Mouse (Mus musculus): Measurements from ENCODE around the gene Idh2. TPM values are rescaled to one million over a fixed set of nuclear protein-coding genes. Genes with fewer than 3 reads are reported as not detected.

Idh2 gene
- polyA plus RNA-seq, 1 experiment from 2014 or later: 498 TPM

GRCm38 (mm10) chr7:80095598-80096309, 19.4 kb downstream of the Idh2 start:
- no peak overlapping the region for H3K4me3 ChIP-seq
- H3K9me3 ChIP-seq: no peaks in the 10 kb centered on the region
- no peak for ATAC-seq (ENCODE audit: insufficient number of reproducible peaks, insufficient read depth, low FRiP score, low TSS enrichment)
- 94% methylated on average over 20 of the region's 20 CpGs for WGBS
- no peaks in the 10 kb centered on the region for H3K27me3 ChIP-seq
- H3K27ac ChIP-seq: peak overlapping the region; percentile 17; the same call in 1 of the 2 replicates
- peaks cover 91% of the 10 kb centered on the region for H3K36me3 ChIP-seq
- H3K9ac ChIP-seq: no peak overlapping the region
- no peak overlapping the region for H3K4me2 ChIP-seq (replicated peaks)
- H3K4me1 ChIP-seq: no peaks in the 10 kb centered on the region

GRCm38 (mm10) chr7:80094481-80094880, 20.7 kb downstream of the Idh2 start:
- H3K9me3 ChIP-seq: no peaks in the 10 kb centered on the region
- WGBS: 77% methylated on average over 5 of the region's 5 CpGs
- no peak overlapping the region for H3K4me2 ChIP-seq (replicated peaks)
- H3K9ac ChIP-seq: no peak overlapping the region
- H3K27ac ChIP-seq: no peak overlapping the region
- H3K4me3 ChIP-seq: no peak overlapping the region
- H3K36me3 ChIP-seq: peaks cover 89% of the 10 kb centered on the region
- no peaks in the 10 kb centered on the region for H3K4me1 ChIP-seq
- ATAC-seq (ENCODE audit: insufficient number of reproducible peaks, insufficient read depth, low FRiP score, low TSS enrichment): no peak
- no peaks in the 10 kb centered on the region for H3K27me3 ChIP-seq

- Histone ChIP-seq H3K4me1 (no peaks in the 10 kb centered on the region), H3K9me3 (no peaks in the 10 kb centered on the region), H3K36me3 (peaks cover 88% of the 10 kb centered on the region), H3K9ac (no peak overlapping the region), H3K27ac (no peak overlapping the region), H3K4me3 (no peak overlapping the region), H3K4me2 (replicated peaks) (no peak overlapping the region), H3K27me3 (no peaks in the 10 kb centered on the region)
- 84% methylated on average over 9 of the region's 9 CpGs for whole genome bisulfite sequencing
- no peak for ATAC-seq (ENCODE audit: insufficient number of reproducible peaks, insufficient read depth, low FRiP score, low TSS enrichment)
Measured at GRCm38 (mm10) chr7:80092351-80093046, 22.7 kb downstream of the Idh2 start.

- Histone ChIP-seq H3K4me3 (no peak overlapping the region), H3K36me3 (peaks cover 88% of the 10 kb centered on the region), H3K9ac (no peak overlapping the region), H3K9me3 (no peaks in the 10 kb centered on the region), H3K4me2 (replicated peaks) (no peak overlapping the region), H3K27me3 (no peaks in the 10 kb centered on the region), H3K27ac (no peak overlapping the region), H3K4me1 (no peaks in the 10 kb centered on the region)
- 80% methylated on average over 4 of the region's 4 CpGs for WGBS
- ATAC-seq (ENCODE audit: insufficient number of reproducible peaks, insufficient read depth, low FRiP score, low TSS enrichment): no peak
Measured at GRCm38 (mm10) chr7:80091866-80092210, 23.4 kb downstream of the Idh2 start.

GRCm38 (mm10) chr7:80091004-80091865, 24.0 kb downstream of the Idh2 start:
- no peaks in the 10 kb centered on the region for H3K27me3 ChIP-seq
- no peaks in the 10 kb centered on the region for H3K9me3 ChIP-seq
- no peak overlapping the region for H3K4me2 ChIP-seq (replicated peaks)
- H3K36me3 ChIP-seq: peaks cover 88% of the 10 kb centered on the region
- no peak overlapping the region for H3K4me3 ChIP-seq
- H3K9ac ChIP-seq: no peak overlapping the region
- 54% methylated on average over 13 of the region's 13 CpGs for WGBS
- ATAC-seq (ENCODE audit: insufficient number of reproducible peaks, insufficient read depth, low FRiP score, low TSS enrichment): no peak
- H3K4me1 ChIP-seq: no peaks in the 10 kb centered on the region
- no peak overlapping the region for H3K27ac ChIP-seq

GRCm38 (mm10) chr7:80090191-80091003, 24.8 kb downstream of the Idh2 start:
- Histone ChIP-seq H3K9me3 (no peaks in the 10 kb centered on the region), H3K27me3 (no peaks in the 10 kb centered on the region), H3K4me1 (no peaks in the 10 kb centered on the region), H3K9ac (no peak overlapping the region), H3K4me3 (no peak overlapping the region), H3K4me2 (replicated peaks) (no peak overlapping the region), H3K36me3 (peaks cover 85% of the 10 kb centered on the region), H3K27ac (no peak overlapping the region)
- ATAC-seq (ENCODE audit: insufficient number of reproducible peaks, insufficient read depth, low FRiP score, low TSS enrichment): no peak
- 88% methylated on average over 18 of the region's 18 CpGs for WGBS

- no peaks in the 10 kb centered on the region for H3K27me3 ChIP-seq
- H3K9me3 ChIP-seq: no peaks in the 10 kb centered on the region
- H3K4me2 ChIP-seq (replicated peaks): no peak overlapping the region
- H3K27ac ChIP-seq: no peak overlapping the region
- H3K4me3 ChIP-seq: no peak overlapping the region
- no peak for ATAC-seq (ENCODE audit: insufficient number of reproducible peaks, insufficient read depth, low FRiP score, low TSS enrichment)
- H3K36me3 ChIP-seq: peaks cover 77% of the 10 kb centered on the region
- no peaks in the 10 kb centered on the region for H3K4me1 ChIP-seq
- 83% methylated on average over 9 of the region's 9 CpGs for WGBS
- H3K9ac ChIP-seq: no peak overlapping the region
Measured at GRCm38 (mm10) chr7:80088191-80088590, 27.0 kb downstream of the Idh2 start.

GRCm38 (mm10) chr7:80085970-80086715, 29.0 kb downstream of the Idh2 start:
- no peak overlapping the region for H3K4me2 ChIP-seq (replicated peaks)
- no peak overlapping the region for H3K27ac ChIP-seq
- H3K4me1 ChIP-seq: no peaks in the 10 kb centered on the region
- no peaks in the 10 kb centered on the region for H3K27me3 ChIP-seq
- ATAC-seq (ENCODE audit: insufficient number of reproducible peaks, insufficient read depth, low FRiP score, low TSS enrichment): no peak
- no peaks in the 10 kb centered on the region for H3K9me3 ChIP-seq
- no peak overlapping the region for H3K9ac ChIP-seq
- H3K4me3 ChIP-seq: no peak overlapping the region
- 76% methylated on average over 33 of the region's 33 CpGs for whole genome bisulfite sequencing
- peaks cover 81% of the 10 kb centered on the region for H3K36me3 ChIP-seq

- 59% methylated on average over 7 of the region's 7 CpGs for WGBS
- Histone ChIP-seq H3K4me2 (replicated peaks) (no peak overlapping the region), H3K9ac (no peak overlapping the region), H3K36me3 (peaks cover 67% of the 10 kb centered on the region), H3K9me3 (no peaks in the 10 kb centered on the region), H3K27ac (no peak overlapping the region), H3K4me3 (no peak overlapping the region), H3K27me3 (no peaks in the 10 kb centered on the region), H3K4me1 (no peaks in the 10 kb centered on the region)
- ATAC-seq (ENCODE audit: insufficient number of reproducible peaks, insufficient read depth, low FRiP score, low TSS enrichment): no peak
Measured at GRCm38 (mm10) chr7:80084484-80084931, 30.7 kb downstream of the Idh2 start.

GRCm38 (mm10) chr7:80081586-80082554, 33.3 kb downstream of the Idh2 start:
- Histone ChIP-seq H3K4me3 (no peak overlapping the region), H3K27me3 (no peaks in the 10 kb centered on the region), H3K27ac (no peak overlapping the region), H3K9me3 (no peaks in the 10 kb centered on the region), H3K9ac (no peak overlapping the region), H3K4me2 (replicated peaks) (no peak overlapping the region), H3K4me1 (peaks cover 21% of the 10 kb centered on the region), H3K36me3 (peaks cover 42% of the 10 kb centered on the region)
- WGBS: 94% methylated on average over 42 of the region's 42 CpGs
- no peak for ATAC-seq (ENCODE audit: insufficient number of reproducible peaks, insufficient read depth, low FRiP score, low TSS enrichment)

Data from embryonic facial prominence, embryonic 12.5 days (tissue).